Mouse (Mus musculus) heart, postnatal 36 days (tissue): Measurements from ENCODE around the gene Errfi1. TPM values are rescaled to one million over a fixed set of nuclear protein-coding genes. Genes with fewer than 3 reads are reported as not detected.

Experiments used
- DNase-seq, 2 experiments: peaks; one replicate each; pipeline ENCODE4 v3.0.0; 2021 to 2022
- intact Hi-C: fragments of 180-260 bp; cut with DNase I; formaldehyde crosslinking; loops from one replicate; pipeline ENCODE4 v1.15.1; 2025
- total RNA-seq, 2 experiments: library from RNA; stranded (reverse); gene quantifications; 2 replicates each; pipeline ENCODE4 v1.2.3; 2021

The Errfi1 gene
- total RNA-seq, 2 experiments from 2014 or later: 13.7 to 19.6 TPM

DNA sequence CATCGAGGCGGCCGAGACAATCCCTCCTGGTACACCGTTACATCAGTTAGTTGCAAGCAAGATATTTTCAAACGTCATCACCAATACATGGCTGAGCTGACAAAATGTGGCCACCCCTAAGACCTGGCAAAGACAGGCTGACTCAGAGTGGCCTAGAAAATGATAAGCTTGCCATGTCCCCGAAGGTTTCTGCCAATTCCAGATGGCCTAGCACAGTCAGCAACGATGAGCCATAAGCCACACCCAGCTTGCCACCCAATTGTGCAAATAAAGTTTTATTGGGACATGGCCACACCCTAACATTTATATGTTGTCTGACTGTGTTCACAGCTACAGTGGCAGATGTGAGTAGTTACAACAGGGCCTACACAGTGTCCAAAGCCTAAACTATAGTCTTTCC lies 10.5 kb upstream of the Errfi1 start:
- DNase-seq: no peak
- intact Hi-C loops: no loop called here

GRCm38 (mm10) chr4:150846316-150846715 lies 7.4 kb upstream of the Errfi1 start:
- intact Hi-C loops: no loop called here
- DNase-seq: no peak

DNA sequence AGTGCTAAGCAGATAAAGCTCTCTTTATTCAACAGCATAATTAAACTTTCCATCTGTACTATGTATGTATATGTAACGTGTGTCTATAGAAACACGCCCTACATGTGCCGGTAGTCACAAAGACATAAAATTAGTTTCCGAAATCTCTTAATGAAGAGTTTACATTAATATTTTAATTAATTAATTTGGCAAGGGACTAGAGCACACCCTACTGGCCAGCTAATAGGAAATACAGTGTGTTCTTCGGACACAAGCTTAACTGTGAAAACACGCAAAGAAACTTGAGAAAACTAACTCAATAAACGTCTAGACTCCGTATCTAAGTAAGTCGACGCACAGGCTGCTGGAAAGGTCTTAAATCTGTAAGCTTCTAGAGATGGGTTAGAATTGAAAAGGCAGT lies 3.8 kb upstream of the Errfi1 start:
- no peak for DNase-seq
- intact Hi-C loops: loop anchor here (1.0 to 5.0 kb wide), 5 partner anchors 73 to 194 kb away; no protein-coding TSS in a partner anchor

DNA sequence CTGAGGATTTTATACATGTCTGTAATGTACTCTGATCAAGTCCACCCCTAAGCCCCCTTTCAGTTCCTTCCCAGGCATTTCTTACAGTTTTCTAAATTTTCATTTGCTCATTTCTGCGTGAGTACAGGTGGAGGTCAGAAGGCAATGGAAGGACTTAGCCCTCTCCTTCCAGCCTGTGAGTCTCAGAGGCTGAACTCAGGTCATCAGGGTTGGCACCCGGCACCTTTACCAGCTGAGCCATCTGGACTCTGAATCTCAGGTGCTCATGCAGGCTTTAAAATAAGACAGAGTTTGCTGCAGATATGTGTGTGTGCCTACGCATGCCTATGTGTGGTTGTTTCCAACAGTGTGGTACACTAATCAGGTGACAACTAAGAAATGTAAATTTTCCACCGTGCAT lies 2.8 kb upstream of the Errfi1 start:
- intact Hi-C loops: loop anchor here (1.0 to 5.0 kb wide), 5 partner anchors 74 to 195 kb away; no protein-coding TSS in a partner anchor
- no peak for DNase-seq

GRCm38 (mm10) chr4:150852045-150852444 lies 1.7 kb upstream of the Errfi1 start:
- intact Hi-C loops: loop anchor here (5.0 kb wide), 3 partner anchors 75 to 160 kb away; no protein-coding TSS in a partner anchor

GRCm38 (mm10) chr4:150852479-150852878 lies 1.2 kb upstream of the Errfi1 start:
- intact Hi-C loops: loop anchor here (5.0 kb wide), 3 partner anchors 75 to 160 kb away; no protein-coding TSS in a partner anchor
- DNase-seq: peak in 1 of 2 experiments; percentile 33

More at GRCm38 (mm10) chr4:150852045-150852444, 1.7 kb upstream of the Errfi1 start:
- DNase-seq: no peak

GRCm38 (mm10) chr4:150854839-150855246 lies 1.1 kb downstream of the Errfi1 start:
- intact Hi-C loops: loop anchor here (2.0 to 5.0 kb wide), 4 partner anchors 44 to 163 kb away; no protein-coding TSS in a partner anchor

GRCm38 (mm10) chr4:150855346-150855745 lies 1.6 kb downstream of the Errfi1 start:
- intact Hi-C loops: loop anchor here (2.0 kb wide), 1 partner anchor 43 kb away; no protein-coding TSS in a partner anchor
- DNase-seq: no peak

More at GRCm38 (mm10) chr4:150854839-150855246, 1.1 kb downstream of the Errfi1 start:
- peak; percentile 97 for DNase-seq

DNA sequence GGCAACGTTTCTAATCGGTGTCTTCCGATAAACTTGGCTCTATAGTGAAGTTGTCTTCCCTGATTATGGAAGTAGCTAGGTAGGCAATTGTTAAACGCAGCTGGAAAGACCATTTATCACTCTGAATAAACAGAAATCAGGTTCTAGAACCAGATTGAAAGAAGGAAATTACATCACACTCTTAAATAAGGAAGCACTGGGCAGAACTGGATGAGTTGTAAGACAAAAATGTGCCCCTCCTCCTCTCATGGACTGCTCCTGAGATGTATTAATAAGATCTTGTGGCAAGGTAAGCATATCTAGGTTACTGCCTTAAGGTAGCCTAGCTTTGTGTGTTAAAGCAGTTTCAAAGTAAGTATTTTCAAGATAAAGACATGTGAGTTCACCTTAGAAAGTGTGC lies 6.8 kb downstream of the Errfi1 start:
- intact Hi-C loops: no loop called here
- DNase-seq: no peak

DNA sequence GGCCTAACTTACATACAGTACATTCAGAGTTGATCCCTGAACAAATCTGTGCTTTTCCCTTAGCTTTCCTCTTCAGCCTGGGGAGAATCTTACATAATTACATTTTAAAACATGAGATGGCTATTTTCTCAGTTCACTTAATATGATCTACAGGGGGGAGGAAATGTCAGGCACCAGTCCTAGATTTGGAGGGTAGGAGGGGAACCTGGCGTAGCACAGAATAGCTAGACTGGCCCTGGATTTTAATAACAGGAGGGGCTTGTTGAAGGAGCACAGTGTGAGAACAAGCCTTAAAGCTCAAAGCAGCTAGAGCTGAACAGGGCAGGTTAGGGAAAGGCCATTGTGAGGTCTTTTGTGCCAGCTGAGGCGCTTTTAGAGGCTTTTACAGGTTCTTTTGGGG lies 7.4 kb downstream of the Errfi1 start:
- no peak for DNase-seq
- intact Hi-C loops: no loop called here

- intact Hi-C loops: no loop called here
- no peak for DNase-seq
Measured at GRCm38 (mm10) chr4:150862626-150863375, 9.1 kb downstream of the Errfi1 start.

- intact Hi-C loops: no loop called here
- no peak for DNase-seq
Measured at GRCm38 (mm10) chr4:150865371-150865770, 11.7 kb downstream of the Errfi1 start.

DNA sequence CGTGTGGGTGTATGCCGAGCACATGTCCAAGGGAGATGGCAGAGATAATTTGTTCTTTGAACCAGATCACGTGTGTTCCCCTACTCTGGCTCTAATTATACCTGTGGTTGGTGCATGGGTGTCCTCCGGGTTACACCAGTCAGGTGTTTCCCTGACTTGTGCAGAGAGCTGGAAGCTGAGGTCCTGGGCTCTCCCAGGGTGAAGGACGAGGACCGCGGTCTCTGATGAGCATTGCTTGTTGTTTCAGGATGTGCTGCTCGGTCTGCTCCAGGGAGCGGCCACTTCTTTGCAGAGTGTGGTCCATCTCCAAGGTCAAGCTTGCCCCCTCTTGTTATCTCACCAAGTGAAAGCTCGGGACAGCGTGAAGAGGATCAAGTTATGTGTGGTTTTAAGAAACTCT lies 12.3 kb downstream of the Errfi1 start:
- intact Hi-C loops: no loop called here
- DNase-seq: no peak

GRCm38 (mm10) chr4:150866494-150866893 lies 12.8 kb downstream of the Errfi1 start:
- intact Hi-C loops: no loop called here
- DNase-seq: no peak

- no peak for DNase-seq
Measured at GRCm38 (mm10) chr4:150868161-150868560, 14.4 kb downstream of the Errfi1 start.

GRCm38 (mm10) chr4:150868859-150869258 lies 15.1 kb downstream of the Errfi1 start:
- DNase-seq: no peak
- intact Hi-C loops: no loop called here

More at GRCm38 (mm10) chr4:150868161-150868560, 14.4 kb downstream of the Errfi1 start:
- intact Hi-C loops: no loop called here

GRCm38 (mm10) chr4:150869276-150870197 lies 15.8 kb downstream of the Errfi1 start:
- intact Hi-C loops: no loop called here
- peak in 1 of 2 experiments; percentile 35 for DNase-seq

DNA sequence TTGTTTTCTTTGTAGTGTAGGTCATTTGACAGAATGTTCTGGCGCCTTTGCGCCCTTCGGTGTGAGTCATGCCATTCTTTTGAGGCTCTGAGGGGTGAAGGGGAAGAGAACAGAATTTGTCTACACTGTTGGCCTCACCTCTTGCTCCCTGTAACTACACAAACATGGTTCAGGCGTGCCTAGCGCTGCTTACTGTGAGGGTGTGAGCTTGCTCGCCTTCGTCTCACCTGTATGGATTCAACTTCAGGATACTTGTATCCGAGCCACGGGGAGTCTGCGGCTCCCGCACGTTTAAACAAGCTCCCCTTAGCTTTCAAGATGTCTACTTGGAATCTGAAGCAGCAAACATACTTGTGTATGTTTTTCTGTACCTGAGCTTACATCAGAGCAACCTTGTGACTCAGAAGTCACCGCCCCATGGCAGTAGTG lies 17.3 kb downstream of the Errfi1 start:
- peak in 1 of 2 experiments; percentile 25 for DNase-seq

DNA sequence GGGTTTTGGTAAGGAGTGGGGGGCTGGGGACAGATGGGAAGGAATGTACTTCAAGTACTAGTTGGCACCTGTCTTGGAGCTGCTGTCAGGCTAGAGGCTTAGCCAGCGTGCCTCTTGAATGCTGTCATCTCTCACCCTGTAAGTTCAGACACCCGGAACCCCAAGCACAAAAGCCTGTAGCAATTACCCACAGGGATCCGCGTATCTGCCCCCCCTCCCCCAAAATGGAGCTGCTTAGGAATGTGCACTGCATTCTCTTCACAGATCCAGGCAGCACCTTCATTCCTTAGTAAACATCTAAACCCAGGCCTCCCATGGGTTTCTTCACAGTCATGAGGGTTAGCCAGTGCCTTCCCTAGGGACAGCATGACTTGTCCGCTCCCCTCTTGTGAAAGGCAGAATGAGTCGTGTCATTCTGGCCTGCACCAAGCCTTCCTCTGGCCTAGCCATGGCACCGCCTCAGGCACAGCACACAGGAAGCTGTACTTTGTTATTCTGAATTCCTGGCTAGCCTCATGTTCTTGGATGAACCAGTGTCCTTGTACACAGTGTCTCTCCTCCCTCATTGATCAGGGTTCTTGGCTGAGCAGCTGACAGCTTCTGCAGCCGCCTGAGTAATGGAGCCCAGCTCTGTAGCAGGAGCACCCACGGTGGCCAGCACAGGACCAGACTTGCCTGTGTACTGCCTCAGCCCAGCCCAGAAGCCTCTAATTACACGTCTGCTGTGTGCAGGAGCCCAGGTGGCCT lies 17.8 kb downstream of the Errfi1 start:
- DNase-seq: peak; percentile 60 to 64
- intact Hi-C loops: no loop called here

More for the DNA sequence above, 17.3 kb downstream of the Errfi1 start:
- intact Hi-C loops: no loop called here

DNA sequence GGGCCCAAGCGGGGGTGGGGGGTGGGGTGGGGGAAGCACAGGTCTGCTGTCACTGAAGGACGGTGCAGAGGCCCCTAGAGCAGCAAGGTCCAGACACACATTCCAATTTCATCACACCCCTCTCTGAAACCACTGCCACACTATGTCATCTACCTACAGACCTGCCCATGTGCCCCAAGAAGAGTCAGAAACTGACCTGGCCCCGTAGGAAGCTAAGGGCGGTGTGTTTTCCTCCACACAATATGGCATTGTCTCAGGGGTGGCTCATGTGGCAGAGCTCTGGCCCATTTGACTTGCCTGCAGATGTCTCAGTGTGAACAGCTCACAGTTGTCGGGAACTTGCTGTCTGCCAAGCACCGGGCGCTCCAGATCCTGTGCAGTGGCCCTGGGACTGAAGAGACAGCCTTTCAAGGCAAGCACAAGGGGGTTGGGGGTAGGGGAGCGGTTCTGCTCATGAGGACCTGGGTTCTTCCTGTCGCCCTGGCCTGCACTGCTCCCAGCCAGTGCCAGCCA lies 18.5 kb downstream of the Errfi1 start:
- intact Hi-C loops: no loop called here
- DNase-seq: peak in 1 of 2 experiments; percentile 20
